Mouse (Mus musculus): Measurements from ENCODE around the gene Ndufaf1.

GRCm38 (mm10) chr2:119641214-119641912, 21.3 kb downstream of the Ndufaf1 start:
- TF ChIP-seq MAX (IDR thresholded peaks at IDR 0.05) (no peak), USF1 (IDR thresholded peaks at IDR 0.05; ENCODE audit: low read depth) (no peak), CTCF (IDR thresholded peaks at IDR 0.05; ENCODE audit: control insufficient read depth, insufficient read depth, insufficient read length) (no peak), MYOG (IDR thresholded peaks at IDR 0.05; ENCODE audit: control insufficient read depth, extremely low read depth, insufficient read length) (no peak)
